Mouse (Mus musculus) midbrain, embryonic 11.5 days (tissue): ENCODE data around the gene Kif2a. TPM values are rescaled to one million over a fixed set of nuclear protein-coding genes. Genes with fewer than 3 reads are reported as not detected.
"Not testable (repeated sequence)": the region's sequence is repeated elsewhere in the genome, so short reads cannot be mapped to it uniquely, and the experiment has no call there.

Experiments used
- ATAC-seq: fragments of 200-750 bp; cut with Nextera tagmentation; 2 replicates; pipeline ENCODE4 v1.8.0; 2017; ENCODE audit warnings: moderate TSS enrichment, moderate library complexity; ENCODE audit not compliant: low FRiP score
- DNase-seq: peaks from one replicate; pipeline ENCODE4 v3.0.0; 2015; ENCODE audit warnings: low spot score; ENCODE audit errors: missing footprints
- H3K27ac ChIP-seq: fragments of 300-500 bp; sonication (generic); 2 replicates; pipeline ENCODE4 v1.5.1; 2014; ENCODE audit warnings: low read depth, low read length
- H3K27me3 ChIP-seq: fragments of 300-500 bp; sonication (generic); 2 replicates; pipeline ENCODE4 v1.6.1; 2014; ENCODE audit warnings: mild to moderate bottlenecking, low read length, moderate library complexity, mixed read lengths; ENCODE audit not compliant: control insufficient read depth, insufficient read depth
- H3K36me3 ChIP-seq: fragments of 300-500 bp; sonication (generic); 2 replicates; pipeline ENCODE4 v1.6.1; 2014; ENCODE audit warnings: mild to moderate bottlenecking, low read length, moderate library complexity, mixed read lengths; ENCODE audit not compliant: control insufficient read depth, insufficient read depth
- H3K4me1 ChIP-seq: fragments of 300-500 bp; sonication (generic); 2 replicates; pipeline ENCODE4 v1.6.1; 2014; ENCODE audit warnings: low read length; ENCODE audit not compliant: control insufficient read depth, insufficient read depth
- H3K4me2 ChIP-seq: fragments of 300-500 bp; sonication (generic); 2 replicates; pipeline ENCODE4 v1.6.1; 2014; ENCODE audit warnings: mild to moderate bottlenecking, moderate library complexity
- H3K4me3 ChIP-seq: fragments of 300-500 bp; sonication (generic); 2 replicates; pipeline ENCODE4 v1.5.1; 2014; ENCODE audit warnings: low read depth, low read length
- H3K9ac ChIP-seq: fragments of 300-500 bp; sonication (generic); 2 replicates; pipeline ENCODE4 v1.6.1; 2014; ENCODE audit warnings: low read length
- H3K9me3 ChIP-seq: fragments of 300-500 bp; sonication (generic); 2 replicates; pipeline ENCODE4 v1.6.1; 2016; ENCODE audit warnings: low read length; ENCODE audit not compliant: control insufficient read depth
- WGBS: fragments of 180-500 bp; shearing (Covaris S2); extraction: QIAGEN DNeasy Blood & Tissue Kit; methylation state at CpG from one replicate; pipeline ENCODE4 v1.1.7; 2014; 5-methylcytosine and 5-hydroxymethylcytosine counted together
- polyA plus RNA-seq: library from polyadenylated mRNA; unstranded; fragments of >200 nt; fragmentation: Nextera tagmentation; extraction: Ambion mirVana; gene quantifications from 2 replicates; pipeline ENCODE4 v1.2.1, GENCODE M21; 2014

Kif2a gene
- polyA plus RNA-seq, 1 experiment from 2014 or later, result 30.1 TPM

DNA sequence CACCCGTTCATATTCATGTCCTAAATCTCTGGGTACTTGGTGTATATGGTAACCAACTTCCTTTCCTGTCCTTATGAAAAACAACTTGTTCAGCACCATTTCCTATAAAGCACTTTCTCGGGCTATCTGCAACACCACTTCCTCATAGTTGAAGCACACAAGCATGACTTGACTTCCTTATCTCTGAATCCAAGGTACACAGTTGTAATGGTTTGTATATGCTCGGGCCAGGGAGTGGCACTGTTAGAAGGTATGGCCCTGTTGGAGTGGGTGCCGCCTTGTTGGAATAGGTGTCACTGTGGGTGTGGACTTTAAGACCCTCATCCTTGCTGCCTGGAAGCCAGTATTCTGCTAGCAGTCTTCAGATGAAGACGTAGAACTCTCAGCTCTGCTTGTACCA is 23.3 kb downstream of the Kif2a start:
- Histone ChIP-seq H3K9ac (no peak overlapping the region), H3K4me2 (no peak overlapping the region), H3K27me3 (no peaks in the 10 kb centered on the region), H3K4me1 (no peaks in the 10 kb centered on the region), H3K4me3 (no peak overlapping the region), H3K9me3 (no peaks in the 10 kb centered on the region), H3K36me3 (no peaks in the 10 kb centered on the region), H3K27ac (no peak overlapping the region)
- ATAC-seq (no peak), DNase-seq (no peak)
- WGBS, result 89% methylated on average over 5 of the region's 5 CpGs

DNA sequence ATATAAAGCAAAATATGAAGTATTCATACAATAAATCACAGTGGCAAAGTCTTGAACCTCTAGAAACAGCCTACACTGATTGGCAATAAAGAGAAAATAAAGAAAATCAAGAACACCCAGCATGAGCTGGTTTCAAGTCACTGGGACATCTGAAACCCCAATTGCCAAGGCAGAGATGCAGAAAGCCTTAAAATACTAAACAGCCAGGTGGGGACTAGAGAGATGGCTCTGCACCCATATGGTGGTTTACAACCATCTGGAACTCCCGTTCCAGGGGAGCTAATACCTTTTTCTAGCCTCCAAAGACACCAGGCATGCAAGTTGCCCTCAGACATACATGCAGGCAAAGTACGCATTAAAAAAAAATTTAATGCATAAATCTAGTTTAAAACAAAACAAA is 23.9 kb downstream of the Kif2a start:
- no peaks in the 10 kb centered on the region for H3K36me3 ChIP-seq
- WGBS, result 92% methylated on average over 2 of the region's 2 CpGs
- no peak overlapping the region for H3K9ac ChIP-seq
- no peak overlapping the region for H3K27ac ChIP-seq
- no peak overlapping the region for H3K4me2 ChIP-seq
- DNase-seq (no peak), ATAC-seq (no peak)
- H3K9me3 ChIP-seq, result no peaks in the 10 kb centered on the region
- no peaks in the 10 kb centered on the region for H3K27me3 ChIP-seq
- no peak overlapping the region for H3K4me3 ChIP-seq
- no peaks in the 10 kb centered on the region for H3K4me1 ChIP-seq

DNA sequence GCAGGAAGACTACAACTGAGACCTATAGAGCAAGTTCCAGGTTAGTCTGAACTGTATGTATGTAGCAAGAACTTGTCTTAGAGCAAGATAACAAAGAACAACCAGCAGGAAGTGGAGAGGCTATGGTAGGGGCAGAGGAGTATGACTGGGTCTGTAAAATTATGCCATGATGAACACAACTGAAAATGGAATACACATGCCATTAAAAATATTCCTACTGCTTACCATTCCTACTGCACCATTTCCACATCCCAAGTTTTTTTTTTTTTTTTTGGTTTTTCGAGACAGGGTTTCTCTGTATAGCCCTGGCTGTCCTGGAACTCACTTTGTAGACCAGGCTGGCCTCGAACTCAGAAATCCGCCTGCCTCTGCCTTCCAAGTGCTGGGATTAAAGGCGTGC is 24.4 kb downstream of the Kif2a start:
- not testable (repeated sequence) for H3K27ac ChIP-seq, H3K4me3 ChIP-seq, H3K9me3 ChIP-seq, H3K4me1 ChIP-seq, H3K4me2 ChIP-seq, H3K27me3 ChIP-seq, DNase-seq, ATAC-seq, H3K36me3 ChIP-seq, H3K9ac ChIP-seq
- 98% methylated on average over 4 of the region's 4 CpGs for WGBS

DNA sequence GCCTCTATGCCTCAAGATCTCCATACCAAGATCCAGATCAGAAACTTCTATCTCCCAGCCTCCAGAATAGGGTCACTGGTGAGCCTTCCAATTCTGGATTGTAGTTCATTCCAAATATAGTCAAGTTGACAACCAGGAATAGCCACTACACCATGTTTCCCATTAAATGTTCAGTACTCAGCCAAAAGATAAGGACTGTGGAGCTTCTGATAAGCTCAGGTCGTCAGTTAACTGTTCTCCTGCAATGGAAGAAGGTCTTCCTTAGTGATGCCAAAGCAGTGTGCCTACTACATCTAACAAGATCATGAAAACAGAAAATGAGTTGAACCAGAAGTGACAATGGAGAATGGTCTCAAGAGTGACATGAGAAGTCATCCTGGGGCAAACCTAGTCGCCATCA is 25.0 kb downstream of the Kif2a start:
- no peak overlapping the region for H3K4me3 ChIP-seq
- 0 out of 2 replicates have a peak, but pooled peaks cover 3% of the 10 kb centered on the region for H3K36me3 ChIP-seq
- H3K27ac ChIP-seq, result no peak overlapping the region
- ATAC-seq (no peak), DNase-seq (no peak)
- H3K9ac ChIP-seq, result no peak overlapping the region
- no peaks in the 10 kb centered on the region for H3K27me3 ChIP-seq
- no peak overlapping the region for H3K4me2 ChIP-seq
- no peaks in the 10 kb centered on the region for H3K4me1 ChIP-seq
- H3K9me3 ChIP-seq, result no peaks in the 10 kb centered on the region
- 91% methylated on average over 2 of the region's 2 CpGs for WGBS

DNA sequence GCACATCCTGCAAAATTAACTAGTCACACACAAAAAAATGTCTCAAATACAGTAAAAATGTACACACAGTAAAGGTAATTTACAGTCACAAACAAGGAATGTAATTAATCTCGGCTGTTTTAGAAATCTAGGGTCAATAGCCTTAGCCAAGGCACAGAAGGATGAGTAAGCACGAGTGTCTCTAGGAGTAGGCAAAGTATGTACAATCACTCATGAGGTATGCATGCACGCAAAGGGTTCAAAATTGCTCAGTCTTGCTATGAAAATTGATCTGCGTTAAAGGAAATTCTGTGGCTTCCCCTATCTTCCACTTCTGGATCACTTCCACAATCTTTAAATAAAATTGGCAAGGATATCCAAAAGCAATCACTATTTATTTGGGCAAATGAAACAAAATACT is 60.4 kb downstream of the Kif2a start:
- Histone ChIP-seq H3K9me3 (no peaks in the 10 kb centered on the region), H3K9ac (no peak overlapping the region), H3K27ac (no peak overlapping the region), H3K36me3 (peaks cover 4% of the 10 kb centered on the region; the same call in 1 of the 2 replicates), H3K4me2 (no peak overlapping the region), H3K27me3 (no peaks in the 10 kb centered on the region), H3K4me1 (no peaks in the 10 kb centered on the region), H3K4me3 (no peak overlapping the region)
- no peak for DNase-seq
- ATAC-seq, result no peak
- 98% methylated on average over 4 of the region's 4 CpGs for WGBS

DNA sequence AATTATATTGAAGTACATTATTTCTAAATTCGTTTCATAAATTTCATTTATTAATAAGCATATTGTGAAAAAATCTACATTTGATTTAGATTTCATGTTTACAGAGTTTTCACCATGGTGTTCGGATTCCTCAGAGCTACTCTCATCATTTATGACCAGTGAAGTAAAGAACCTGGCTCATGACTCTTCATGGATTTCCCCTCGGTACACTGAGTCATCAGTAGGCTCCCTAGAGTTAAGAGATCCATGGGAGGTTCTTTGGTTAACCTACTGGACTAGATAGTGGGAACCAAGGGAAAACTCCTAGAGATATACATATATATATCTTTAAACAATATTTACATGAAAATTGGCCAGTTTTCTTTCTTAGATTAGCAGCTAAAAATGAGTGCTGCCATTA is 61.4 kb downstream of the Kif2a start:
- H3K4me3 ChIP-seq, result no peak overlapping the region
- H3K4me1 ChIP-seq, result no peaks in the 10 kb centered on the region
- H3K9me3 ChIP-seq, result no peaks in the 10 kb centered on the region
- H3K9ac ChIP-seq, result no peak overlapping the region
- H3K27me3 ChIP-seq, result no peaks in the 10 kb centered on the region
- H3K36me3 ChIP-seq, result peaks cover 4% of the 10 kb centered on the region; the same call in 1 of the 2 replicates
- H3K4me2 ChIP-seq, result no peak overlapping the region
- ATAC-seq, result no peak
- WGBS, result 91% methylated on average over 3 of the region's 3 CpGs
- no peak overlapping the region for H3K27ac ChIP-seq
- DNase-seq, result no peak

DNA sequence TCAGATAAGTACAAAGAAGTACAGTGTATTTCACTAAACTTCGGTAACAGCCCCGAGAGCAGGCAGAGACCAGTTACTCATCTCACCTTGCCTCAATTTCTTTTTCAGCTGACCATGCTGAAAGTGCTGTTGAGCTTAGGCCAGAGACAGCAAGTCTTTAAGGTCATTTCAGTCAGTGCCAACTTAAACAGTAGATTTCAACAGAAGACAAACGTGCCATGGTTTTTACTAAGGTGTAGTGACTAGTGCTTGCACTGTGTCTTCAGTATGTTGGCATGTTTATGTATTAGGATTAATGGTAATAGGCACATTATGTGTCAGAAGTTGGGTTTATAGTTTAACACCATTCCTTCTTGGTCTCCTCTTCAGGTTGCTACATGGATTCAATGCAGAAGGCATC is 63.6 kb downstream of the Kif2a start:
- Histone ChIP-seq H3K9ac (no peak overlapping the region), H3K4me3 (no peak overlapping the region), H3K9me3 (no peaks in the 10 kb centered on the region), H3K4me2 (no peak overlapping the region), H3K27ac (no peak overlapping the region), H3K27me3 (no peaks in the 10 kb centered on the region), H3K4me1 (no peaks in the 10 kb centered on the region), H3K36me3 (peaks cover 4% of the 10 kb centered on the region; the same call in 1 of the 2 replicates)
- DNase-seq (no peak), ATAC-seq (no peak)
- WGBS, result 90% methylated on average over 3 of the region's 3 CpGs

DNA sequence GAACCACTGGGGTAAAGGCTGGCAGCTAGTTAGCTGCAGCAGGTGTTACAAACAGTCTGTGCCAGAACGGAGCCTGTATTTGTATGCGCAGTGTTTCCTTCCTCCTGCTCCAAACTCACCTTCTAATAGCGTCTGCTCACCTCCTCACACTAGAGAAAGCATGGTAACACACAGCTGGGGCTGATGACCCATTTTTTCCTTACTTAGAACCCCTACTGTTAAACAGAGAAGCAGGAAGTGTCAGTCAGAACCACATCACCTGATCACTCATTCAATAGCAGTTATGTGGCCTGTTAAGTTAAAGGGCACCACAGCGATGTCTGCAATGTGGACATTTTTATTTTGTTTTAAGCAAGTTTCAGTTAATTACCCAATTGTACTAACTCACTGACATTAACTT is 64.4 kb downstream of the Kif2a start:
- no peak overlapping the region for H3K27ac ChIP-seq
- H3K4me1 ChIP-seq, result no peaks in the 10 kb centered on the region
- H3K27me3 ChIP-seq, result no peaks in the 10 kb centered on the region
- H3K4me2 ChIP-seq, result no peak overlapping the region
- H3K9ac ChIP-seq, result no peak overlapping the region
- no peak overlapping the region for H3K4me3 ChIP-seq
- 91% methylated on average over 4 of the region's 4 CpGs for WGBS
- DNase-seq, result no peak
- ATAC-seq, result no peak
- H3K9me3 ChIP-seq, result no peaks in the 10 kb centered on the region
- H3K36me3 ChIP-seq, result peaks cover 4% of the 10 kb centered on the region; the same call in 1 of the 2 replicates

DNA sequence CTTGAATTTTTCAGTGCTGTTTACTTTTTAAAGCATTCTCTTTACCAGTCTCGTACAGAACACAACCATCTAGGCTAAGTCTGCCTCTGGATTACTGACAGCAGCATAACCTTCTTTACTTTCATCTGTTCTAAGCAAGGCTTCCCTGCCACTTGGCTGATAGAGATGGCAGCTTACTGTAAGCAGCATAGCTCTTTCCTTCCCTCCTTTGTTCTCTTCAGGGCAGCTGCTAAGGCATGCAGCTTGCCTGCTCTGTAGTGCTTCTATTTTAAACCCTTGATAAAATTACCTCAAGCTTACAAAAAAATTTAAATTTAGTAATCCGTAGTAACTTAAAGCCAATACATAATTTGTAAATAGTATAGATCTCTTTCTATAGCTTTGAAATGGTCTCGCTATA is 67.0 kb downstream of the Kif2a start:
- 92% methylated on average over 3 of the region's 3 CpGs for whole genome bisulfite sequencing

DNA sequence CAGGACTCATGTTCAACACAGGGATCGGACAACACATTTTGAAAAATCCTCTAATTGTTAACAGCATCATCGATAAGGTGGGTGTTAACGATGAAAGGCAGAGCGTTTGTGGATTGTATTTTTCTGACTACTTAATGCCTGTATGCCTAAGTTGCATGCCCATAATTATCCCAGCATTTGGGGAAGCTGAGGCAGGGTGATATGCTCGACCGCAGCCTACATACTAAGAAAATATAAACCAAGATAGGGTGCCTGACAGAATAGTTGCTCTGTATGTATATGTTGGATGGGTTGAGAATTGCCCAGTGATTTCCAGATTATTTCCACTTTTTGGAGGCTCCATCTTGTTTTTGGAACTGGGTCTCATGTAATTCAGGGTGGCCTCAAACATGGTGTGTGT is 74.3 kb downstream of the Kif2a start:
- peak overlapping the region; percentile 86 for H3K9ac ChIP-seq
- H3K9me3 ChIP-seq, result no peaks in the 10 kb centered on the region
- H3K4me2 ChIP-seq, result peak overlapping the region; percentile 71
- no peaks in the 10 kb centered on the region for H3K27me3 ChIP-seq
- H3K4me1 ChIP-seq, result peaks cover 11% of the 10 kb centered on the region
- DNase-seq (no peak), ATAC-seq (no peak)
- H3K36me3 ChIP-seq, result no peaks in the 10 kb centered on the region
- 5% methylated on average over 6 of the region's 6 CpGs for WGBS
- peak overlapping the region; percentile 88 for H3K4me3 ChIP-seq
- H3K27ac ChIP-seq, result no peak overlapping the region

More for the DNA sequence above, 67.0 kb downstream of the Kif2a start:
- Histone ChIP-seq H3K4me2 (no peak overlapping the region), H3K4me3 (no peak overlapping the region), H3K4me1 (no peaks in the 10 kb centered on the region), H3K36me3 (peaks cover 4% of the 10 kb centered on the region; the same call in 1 of the 2 replicates), H3K27ac (no peak overlapping the region), H3K27me3 (no peaks in the 10 kb centered on the region), H3K9ac (no peak overlapping the region), H3K9me3 (no peaks in the 10 kb centered on the region)
- DNase-seq (no peak), ATAC-seq (no peak)
